Mouse (Mus musculus): Measurements from ENCODE around the gene Kdm5b. TPM values are rescaled to one million over a fixed set of nuclear protein-coding genes. Genes with fewer than 3 reads are reported as not detected.
"Not testable (repeated sequence)": the region's sequence is repeated elsewhere in the genome, so short reads cannot be mapped to it uniquely, and the experiment has no call there.

The Kdm5b gene
- 11.0 and 12.9 TPM in 2 replicates for polyA plus RNA-seq (2012; ENCODE audit: insufficient read depth, insufficient read length, missing spikeins)

DNA sequence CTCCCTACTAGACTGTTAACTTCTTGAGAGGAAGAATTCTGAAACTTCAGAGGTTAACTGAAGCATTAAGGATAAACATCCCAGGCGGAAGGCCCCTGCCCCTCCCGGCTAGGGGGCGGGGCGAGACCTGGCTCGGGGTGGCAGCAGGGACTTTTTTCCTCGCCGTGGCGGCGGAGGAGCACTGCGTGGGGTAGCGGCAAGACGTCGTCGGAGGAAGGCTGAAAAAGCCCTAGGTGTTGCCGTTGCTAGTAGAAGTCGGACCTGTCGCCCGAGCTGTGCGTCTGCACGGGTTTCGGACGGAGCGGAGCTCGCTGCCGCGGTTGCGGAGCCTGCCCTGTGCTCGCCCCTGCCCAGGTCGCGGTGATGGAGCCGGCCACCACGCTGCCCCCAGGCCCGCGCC lies at the start of gene Kdm5b:
TSS of gene Kdm5b (plus strand) at position 196 of the 400 bp plus-strand sequence.
- Histone ChIP-seq H3K27ac (ENCODE audit: insufficient read depth, low read depth, low read length) (no peak within 1 kb of the TSS), H3K4me1 (ENCODE audit: control insufficient read depth, insufficient read depth, low read length) (peaks cover 7% of the 10 kb centered on the region; the same call in 1 of the 2 replicates), H3K4me3 (ENCODE audit: insufficient read depth, low read length) (peak within 1 kb of the TSS; percentile 74)
- TF ChIP-seq POLR2A (IDR thresholded peaks at IDR 0.05; ENCODE audit: borderline replicate concordance, low read depth, low read length) (no peak), CTCF (IDR thresholded peaks at IDR 0.05; ENCODE audit: low read depth, low read length) (no peak)

DNA sequence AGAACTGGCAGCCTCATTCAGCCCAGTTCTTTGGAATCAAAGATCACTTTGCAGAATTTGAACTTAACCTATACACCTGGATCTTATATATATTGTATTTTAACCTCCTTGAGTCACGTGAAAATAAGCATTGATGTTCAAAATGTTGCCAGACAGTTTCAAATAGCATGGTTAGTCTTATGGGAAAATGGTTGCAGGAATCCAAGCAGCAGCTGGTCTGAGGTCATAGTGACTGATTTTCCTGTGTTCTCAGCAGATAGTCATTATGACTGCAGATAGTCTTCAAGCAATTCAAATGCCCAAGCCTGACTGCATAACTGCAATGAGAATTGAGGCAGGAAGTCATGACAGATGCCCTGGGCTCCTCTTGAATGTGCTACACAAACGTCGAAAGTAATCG lies 47.8 kb upstream of the Kdm5b start:
- no peak for TF ChIP-seq POLR2A (IDR thresholded peaks at IDR 0.05; ENCODE audit: borderline replicate concordance, low read depth, low read length)
- no peak for TF ChIP-seq CTCF (IDR thresholded peaks at IDR 0.05; ENCODE audit: low read depth, low read length)
- Histone ChIP-seq H3K4me3 (ENCODE audit: insufficient read depth, low read length) (no peak overlapping the region), H3K4me1 (ENCODE audit: control insufficient read depth, insufficient read depth, low read length) (peaks cover 5% of the 10 kb centered on the region), H3K27ac (ENCODE audit: insufficient read depth, low read depth, low read length) (no peak overlapping the region)

DNA sequence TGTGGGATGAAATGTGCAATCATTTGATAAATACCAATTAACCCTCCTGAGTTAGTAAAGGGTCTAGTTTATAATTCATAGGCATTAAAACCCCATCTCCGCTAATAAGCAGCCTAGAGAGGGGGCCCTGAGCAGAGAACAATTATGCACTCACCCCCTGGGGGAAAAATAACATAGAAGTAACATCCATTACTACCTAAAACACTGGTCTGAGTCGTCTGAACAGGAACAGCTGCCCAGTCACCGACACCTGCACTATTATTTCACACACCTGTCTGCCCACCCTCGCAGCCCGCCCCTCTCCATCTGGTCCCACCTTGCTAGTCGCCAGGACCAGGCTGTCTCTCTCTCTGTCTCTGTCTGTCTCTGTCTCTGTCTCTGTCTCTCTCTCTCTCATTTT lies 47.4 kb upstream of the Kdm5b start:
- peaks cover 5% of the 10 kb centered on the region for H3K4me1 ChIP-seq (ENCODE audit: control insufficient read depth, insufficient read depth, low read length)
- no peak overlapping the region for H3K27ac ChIP-seq (ENCODE audit: insufficient read depth, low read depth, low read length)
- TF ChIP-seq CTCF (IDR thresholded peaks at IDR 0.05; ENCODE audit: low read depth, low read length) (no peak), POLR2A (IDR thresholded peaks at IDR 0.05; ENCODE audit: borderline replicate concordance, low read depth, low read length) (no peak)
- no peak overlapping the region for H3K4me3 ChIP-seq (ENCODE audit: insufficient read depth, low read length)

DNA sequence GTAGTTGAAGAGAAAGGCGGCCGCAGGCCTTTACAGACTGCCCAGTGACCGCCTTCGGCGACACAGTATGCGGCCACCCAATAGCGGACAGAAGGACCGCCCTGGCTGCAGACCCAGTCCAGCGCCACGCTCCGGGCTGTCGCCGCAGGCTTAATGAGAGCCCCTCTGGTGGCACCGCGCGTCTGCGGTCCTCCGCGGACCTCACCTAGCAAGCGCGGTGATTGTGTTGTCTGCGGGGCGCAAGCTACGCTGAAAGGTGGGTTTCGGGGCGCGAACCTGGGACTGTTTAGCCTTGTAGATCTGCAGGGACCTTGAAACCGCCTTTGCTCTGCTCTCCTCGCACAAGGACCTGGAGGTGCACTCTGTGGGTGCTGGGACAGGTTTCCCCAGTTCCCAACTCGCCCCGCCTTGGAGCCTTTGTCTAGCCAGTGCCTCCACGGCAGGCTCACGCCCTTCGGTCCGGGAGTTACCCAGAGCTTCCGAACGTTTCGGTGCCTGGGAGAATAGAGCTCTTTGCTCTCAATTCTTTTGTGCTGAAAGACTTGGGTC lies 46.6 kb upstream of the Kdm5b start:
- no peak for TF ChIP-seq POLR2A (IDR thresholded peaks at IDR 0.05; ENCODE audit: borderline replicate concordance, low read depth, low read length)
- no peak for TF ChIP-seq CTCF (IDR thresholded peaks at IDR 0.05; ENCODE audit: low read depth, low read length)
- H3K4me1 ChIP-seq (ENCODE audit: control insufficient read depth, insufficient read depth, low read length) = peaks cover 5% of the 10 kb centered on the region

DNA sequence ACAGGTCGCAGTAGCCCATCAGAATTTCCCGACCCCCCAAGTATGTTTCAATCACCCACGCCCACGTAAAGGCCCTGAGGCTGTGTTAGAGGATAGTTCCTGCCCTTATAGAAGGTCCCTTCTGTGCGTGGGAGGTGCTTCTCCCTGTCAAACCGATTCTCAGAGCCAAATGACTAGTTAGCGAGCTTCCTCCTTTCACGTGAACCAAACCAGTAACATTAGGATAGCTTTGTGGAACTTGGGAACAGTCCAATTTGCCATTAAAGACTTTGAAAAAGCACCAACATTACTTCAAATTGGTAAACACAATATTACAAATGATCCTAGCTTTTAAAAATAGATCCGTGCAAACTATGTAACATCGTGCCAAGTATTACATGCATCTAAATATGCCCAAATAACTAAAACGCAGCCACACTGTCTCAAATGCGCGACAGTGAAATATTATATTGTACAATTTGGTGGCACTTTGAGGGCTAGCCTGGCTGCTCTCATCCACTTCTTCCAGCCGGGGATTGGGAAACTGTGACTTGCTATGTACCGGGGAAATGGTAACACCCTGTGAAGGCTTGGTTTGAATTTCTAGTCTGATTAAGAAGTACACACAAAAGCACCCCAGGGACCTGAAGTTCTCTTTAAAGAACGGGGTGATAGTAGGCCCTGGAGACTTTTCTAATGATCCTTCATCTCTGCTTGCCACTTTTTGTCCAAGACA lies 45.9 kb upstream of the Kdm5b start:
- peak overlapping the region; percentile 46 for H3K4me3 ChIP-seq (ENCODE audit: insufficient read depth, low read length)
- no peak for TF ChIP-seq CTCF (IDR thresholded peaks at IDR 0.05; ENCODE audit: low read depth, low read length)
- TF ChIP-seq POLR2A (IDR thresholded peaks at IDR 0.05; ENCODE audit: borderline replicate concordance, low read depth, low read length) = no peak
- H3K27ac ChIP-seq (ENCODE audit: insufficient read depth, low read depth, low read length) = no peak overlapping the region
- H3K4me1 ChIP-seq (ENCODE audit: control insufficient read depth, insufficient read depth, low read length) = peaks cover 5% of the 10 kb centered on the region

More for the DNA sequence above, 46.6 kb upstream of the Kdm5b start:
- peak overlapping the region; percentile 46 for H3K4me3 ChIP-seq (ENCODE audit: insufficient read depth, low read length)
- no peak overlapping the region for H3K27ac ChIP-seq (ENCODE audit: insufficient read depth, low read depth, low read length)

DNA sequence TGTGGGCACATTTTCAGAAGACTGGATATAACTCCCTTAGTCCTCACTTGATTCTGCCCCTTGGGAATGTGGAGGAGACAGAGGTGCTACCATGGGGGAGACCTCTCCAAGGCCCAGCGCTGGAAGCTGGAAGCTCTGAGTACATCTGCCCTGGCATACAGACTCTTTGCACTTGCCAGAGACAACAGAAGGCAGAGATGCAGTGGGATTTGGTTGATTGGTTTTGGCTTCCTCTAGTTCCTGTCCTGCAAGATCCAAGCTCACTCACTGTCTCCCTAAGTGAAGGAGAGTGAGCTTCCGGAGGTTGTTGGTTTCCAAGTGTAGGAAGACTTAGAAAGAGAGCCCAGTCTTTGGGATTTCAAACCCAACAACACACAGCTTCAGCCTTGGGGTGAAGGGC lies 44.1 kb upstream of the Kdm5b start:
- no peak overlapping the region for H3K27ac ChIP-seq (ENCODE audit: insufficient read depth, low read depth, low read length)
- peaks cover 5% of the 10 kb centered on the region for H3K4me1 ChIP-seq (ENCODE audit: control insufficient read depth, insufficient read depth, low read length)
- H3K4me3 ChIP-seq (ENCODE audit: insufficient read depth, low read length) = no peak overlapping the region
- TF ChIP-seq CTCF (IDR thresholded peaks at IDR 0.05; ENCODE audit: low read depth, low read length) (no peak), POLR2A (IDR thresholded peaks at IDR 0.05; ENCODE audit: borderline replicate concordance, low read depth, low read length) (no peak)

DNA sequence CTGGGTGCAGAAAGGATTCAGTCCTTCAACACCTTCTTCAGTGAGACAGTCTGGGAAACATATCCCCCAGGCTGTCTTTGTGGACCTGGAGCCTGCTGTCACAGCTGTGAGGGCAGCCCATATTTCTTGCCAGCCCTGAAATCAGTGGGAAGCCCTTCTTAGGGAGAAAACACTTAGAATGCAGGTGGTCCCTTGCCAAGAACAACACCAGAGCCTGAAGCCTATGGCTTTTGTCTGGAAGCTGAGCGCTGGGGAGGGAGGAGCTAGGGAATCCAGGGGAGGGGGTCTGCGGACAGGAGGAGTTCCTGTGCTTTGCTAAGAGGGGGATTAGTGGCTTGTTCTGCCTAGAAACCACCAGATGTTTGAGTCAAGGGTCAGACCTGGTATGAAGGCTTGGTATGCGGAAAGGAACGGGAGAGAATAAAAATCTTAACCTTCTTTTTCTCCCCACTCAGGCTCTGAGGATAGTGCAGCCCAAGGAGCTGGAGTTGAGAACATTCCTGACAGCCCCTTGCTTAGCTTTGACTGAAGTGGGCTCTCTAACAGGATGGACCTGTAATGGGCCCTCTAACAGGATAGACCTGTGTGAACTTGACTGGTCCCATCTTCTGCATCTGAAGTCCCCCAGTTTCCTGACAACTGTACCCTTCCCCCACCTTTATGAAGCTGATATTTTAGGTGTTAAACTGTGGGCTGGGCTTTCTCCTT lies 43.3 kb upstream of the Kdm5b start:
- Histone ChIP-seq H3K27ac (ENCODE audit: insufficient read depth, low read depth, low read length) (no peak overlapping the region), H3K4me3 (ENCODE audit: insufficient read depth, low read length) (no peak overlapping the region), H3K4me1 (ENCODE audit: control insufficient read depth, insufficient read depth, low read length) (peaks cover 5% of the 10 kb centered on the region)
- TF ChIP-seq POLR2A (IDR thresholded peaks at IDR 0.05; ENCODE audit: borderline replicate concordance, low read depth, low read length) (no peak), CTCF (IDR thresholded peaks at IDR 0.05; ENCODE audit: low read depth, low read length) (no peak)

DNA sequence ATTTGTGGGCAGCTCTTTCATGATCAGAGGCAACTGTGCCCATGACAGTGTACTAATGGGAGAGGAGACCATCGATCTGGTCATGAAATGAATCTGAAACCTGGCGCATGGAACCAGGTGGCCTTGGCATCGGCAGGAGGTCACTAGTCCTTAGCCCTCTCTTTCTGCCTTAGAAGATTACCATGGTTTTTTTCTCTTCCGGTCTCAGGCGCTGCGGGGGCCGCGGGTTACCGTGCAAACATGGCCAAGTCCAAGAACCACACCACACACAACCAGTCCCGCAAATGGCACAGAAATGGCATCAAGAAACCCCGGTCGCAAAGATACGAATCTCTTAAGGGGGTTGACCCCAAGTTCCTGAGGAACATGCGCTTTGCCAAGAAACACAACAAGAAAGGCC lies 42.1 kb upstream of the Kdm5b start:
- H3K27ac ChIP-seq (ENCODE audit: insufficient read depth, low read depth, low read length); H3K4me1 ChIP-seq (ENCODE audit: control insufficient read depth, insufficient read depth, low read length); H3K4me3 ChIP-seq (ENCODE audit: insufficient read depth, low read length): not testable (repeated sequence)

DNA sequence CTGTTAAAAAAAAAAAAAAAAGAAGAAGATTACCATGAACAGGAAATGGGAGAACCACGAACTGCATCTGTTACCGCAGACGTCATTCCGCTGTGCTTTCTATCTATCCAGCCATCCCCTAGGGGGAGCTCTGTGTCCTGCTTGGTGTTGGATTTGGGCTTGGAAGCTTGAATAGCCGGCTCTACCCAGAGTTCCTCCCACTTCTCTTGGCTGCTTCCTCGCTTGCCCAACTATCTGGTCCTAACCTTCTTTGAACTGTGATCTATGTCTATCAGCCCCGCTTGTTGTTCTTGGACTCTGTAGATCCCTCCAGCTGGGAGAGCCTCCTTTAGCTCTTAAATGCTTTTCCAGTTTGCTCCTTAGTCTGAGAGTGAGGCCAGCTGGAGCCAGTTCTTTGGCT lies 41.3 kb upstream of the Kdm5b start:
- TF ChIP-seq CTCF (IDR thresholded peaks at IDR 0.05; ENCODE audit: low read depth, low read length) (peak; percentile 56), POLR2A (IDR thresholded peaks at IDR 0.05; ENCODE audit: borderline replicate concordance, low read depth, low read length) (no peak)
- Histone ChIP-seq H3K4me3 (ENCODE audit: insufficient read depth, low read length) (no peak overlapping the region), H3K4me1 (ENCODE audit: control insufficient read depth, insufficient read depth, low read length) (no peaks in the 10 kb centered on the region), H3K27ac (ENCODE audit: insufficient read depth, low read depth, low read length) (no peak overlapping the region)

DNA sequence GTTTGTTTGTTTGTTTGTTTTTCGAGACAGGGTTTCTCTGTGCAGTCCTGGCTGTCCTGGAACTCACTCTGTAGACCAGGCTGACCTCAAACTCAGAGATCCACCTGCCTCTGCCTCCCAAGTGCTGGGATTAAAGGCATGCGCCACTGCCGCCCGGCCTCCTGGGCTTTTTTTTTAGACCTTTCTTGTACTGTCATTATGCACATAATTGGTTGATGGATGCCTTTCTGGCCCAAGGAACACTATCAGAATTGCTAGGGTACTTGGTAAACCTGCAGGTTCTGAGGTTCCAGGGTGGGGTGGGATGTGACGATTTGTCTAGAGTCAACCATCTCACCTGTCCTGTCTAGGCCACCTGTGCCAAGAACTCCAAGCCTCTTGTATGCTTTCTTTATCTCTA lies 40.8 kb upstream of the Kdm5b start:
- H3K27ac ChIP-seq (ENCODE audit: insufficient read depth, low read depth, low read length); H3K4me1 ChIP-seq (ENCODE audit: control insufficient read depth, insufficient read depth, low read length): not testable (repeated sequence)

More for the DNA sequence above, 40.8 kb upstream of the Kdm5b start:
- not testable (repeated sequence) for H3K4me3 ChIP-seq (ENCODE audit: insufficient read depth, low read length)
